Mouse (Mus musculus) cortical plate, adult 2 months (tissue): ENCODE measurements around the gene 9930022D16Rik.

Source experiments
- CTCF ChIP-seq: fragments of 200-500 bp; IDR thresholded peaks from 2 replicates; pipeline ENCODE4 v1.5.1; 2011; ENCODE audit warnings: mild to moderate bottlenecking, control low read depth, low read length; ENCODE audit not compliant: insufficient read depth; ENCODE audit errors: extremely low read depth
- POLR2A ChIP-seq: fragments of 200-500 bp; IDR thresholded peaks from 2 replicates; pipeline ENCODE4 v1.6.1; 2011; ENCODE audit warnings: mild to moderate bottlenecking, low read length, control low read depth; ENCODE audit not compliant: insufficient read depth; ENCODE audit errors: extremely low read depth

DNA sequence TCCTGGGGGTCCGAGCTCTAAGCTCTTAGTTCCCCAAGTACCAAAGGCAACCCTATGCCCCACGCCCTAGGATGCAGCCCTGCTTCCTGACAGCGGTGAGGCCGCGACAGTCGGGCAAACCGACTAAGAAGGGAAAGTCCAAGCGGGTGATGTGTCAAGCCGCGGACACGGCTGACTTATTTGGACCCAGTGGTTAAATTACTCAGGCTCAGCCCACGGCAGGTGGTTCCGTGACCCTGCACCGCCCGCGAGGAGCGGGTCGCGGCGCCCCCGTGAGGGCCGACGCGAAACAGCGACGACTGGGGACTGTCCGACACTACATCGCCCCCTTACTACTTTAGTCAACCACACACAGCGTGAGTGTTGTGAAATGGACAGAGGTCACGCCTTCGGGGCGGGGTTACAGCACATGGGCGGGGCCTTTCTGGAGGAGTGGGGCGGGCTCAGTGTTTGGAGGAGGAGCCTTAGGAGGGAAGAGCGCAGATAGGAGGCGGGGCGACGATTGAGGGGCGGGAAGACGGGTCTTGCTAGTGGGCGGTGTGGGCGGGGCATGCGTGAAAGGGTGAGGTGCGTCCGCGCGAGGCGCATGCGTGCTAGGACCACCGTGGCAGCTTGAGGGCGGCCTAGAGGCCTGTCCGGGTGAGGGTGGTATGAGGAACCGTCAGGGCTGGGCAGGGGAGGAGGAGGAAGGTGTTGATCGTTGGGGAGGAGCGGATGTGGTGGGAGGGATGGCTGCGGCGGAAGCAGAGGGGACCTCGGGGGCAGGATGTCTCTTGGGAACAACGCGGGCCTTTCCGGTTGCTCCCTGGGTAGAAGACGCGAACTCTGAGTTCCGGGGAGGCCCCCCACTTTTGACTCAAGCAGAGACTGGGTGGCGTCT is 11.9 kb downstream of the 9930022D16Rik start, which contains the start of gene Amz2:
- peak; percentile 91 for TF ChIP-seq POLR2A
- peak; percentile 63 for TF ChIP-seq CTCF
